Mouse (Mus musculus) urinary bladder, adult 2 months (tissue): ENCODE data around the gene Ifit3. TPM values are rescaled to one million over a fixed set of nuclear protein-coding genes. Genes with fewer than 3 reads are reported as not detected.

Experiments used
- polyA plus RNA-seq: library from polyadenylated mRNA; depleted of rRNA; stranded (reverse); fragments of >200 nt; gene quantifications from 2 replicates; pipeline ENCODE4 v1.2.3, GENCODE M21; 2012; rRNA removed

Gene Ifit3
- polyA plus RNA-seq, 1 experiment = 29.5 TPM

Other genes starting within 250 kb of the Ifit3 start
- gene Ch25h, start 108.4 kb upstream of the Ifit3 start, polyA plus RNA-seq = 6.3 and 6.7 TPM in 2 replicates
- gene Lipa, start 56.1 kb upstream of the Ifit3 start, polyA plus RNA-seq = 34.7 and 34.8 TPM in 2 replicates
- 7.8 and 8.4 TPM in 2 replicates for gene Ifit2, start 32.8 kb upstream of the Ifit3 start, polyA plus RNA-seq
- 0.84 and 0.87 TPM in 2 replicates for gene Ifit1bl1, start 18.4 kb downstream of the Ifit3 start, polyA plus RNA-seq
- 6.8 and 10.8 TPM in 2 replicates for gene Ifit3b, start 24.4 kb downstream of the Ifit3 start, polyA plus RNA-seq
- 0.37 and 0.38 TPM in 2 replicates for gene Ifit1bl2, start 57.2 kb downstream of the Ifit3 start, polyA plus RNA-seq
- gene Ifit1, start 57.3 kb downstream of the Ifit3 start, polyA plus RNA-seq = 8.7 and 9.9 TPM in 2 replicates
- gene Slc16a12, start 163.8 kb downstream of the Ifit3 start, polyA plus RNA-seq = 9.0 and 13.4 TPM in 2 replicates